Mouse (Mus musculus) hindbrain, embryonic 12.5 days (tissue): ENCODE results near the gene Cfap73. TPM values are rescaled to one million over a fixed set of nuclear protein-coding genes. Genes with fewer than 3 reads are reported as not detected.

ENCODE experiments used
- ATAC-seq: fragments of 200-750 bp; cut with Nextera tagmentation; 2 replicates; pipeline ENCODE4 v1.8.0; 2017; ENCODE audit warnings: moderate TSS enrichment; ENCODE audit not compliant: low FRiP score
- H3K27ac ChIP-seq: fragments of 300-500 bp; sonication (generic); 2 replicates; pipeline ENCODE4 v1.5.1; 2016; ENCODE audit warnings: mild to moderate bottlenecking
- H3K27me3 ChIP-seq: fragments of 300-500 bp; sonication (generic); 2 replicates; pipeline ENCODE4 v1.6.1; 2016; ENCODE audit warnings: mild to moderate bottlenecking
- H3K36me3 ChIP-seq: fragments of 300-500 bp; sonication (generic); 2 replicates; pipeline ENCODE4 v1.6.1; 2016; ENCODE audit warnings: mild to moderate bottlenecking
- H3K4me1 ChIP-seq: fragments of 300-500 bp; sonication (generic); 2 replicates; pipeline ENCODE4 v1.6.1; 2016
- H3K4me2 ChIP-seq: fragments of 300-500 bp; sonication (generic); replicated peaks from 2 replicates; pipeline ENCODE4 v1.6.1; 2016; ENCODE audit warnings: mild to moderate bottlenecking
- H3K4me3 ChIP-seq: fragments of 300-500 bp; sonication (generic); 2 replicates; pipeline ENCODE4 v1.5.1; 2016; ENCODE audit warnings: mild to moderate bottlenecking
- H3K9ac ChIP-seq: fragments of 300-500 bp; sonication (generic); 2 replicates; pipeline ENCODE4 v1.6.1; 2016; ENCODE audit warnings: mild to moderate bottlenecking, moderate library complexity
- H3K9me3 ChIP-seq: fragments of 300-500 bp; sonication (generic); replicated peaks from 2 replicates; pipeline ENCODE4 v1.6.1; 2016; ENCODE audit warnings: mild to moderate bottlenecking
- WGBS: fragments of 180-500 bp; shearing (Covaris S2); methylation state at CpG from one replicate; pipeline ENCODE4 v1.1.7; 2016; 5-methylcytosine and 5-hydroxymethylcytosine counted together
- polyA plus RNA-seq: library from polyadenylated mRNA; unstranded; fragments of >200 nt; fragmentation: Nextera tagmentation; extraction: Ambion mirVana; gene quantifications from 2 replicates; pipeline ENCODE4 v1.2.1, GENCODE M21; 2016

The Cfap73 gene
- polyA plus RNA-seq, 1 experiment from 2014 or later, result 0.56 TPM

- no peaks in the 10 kb centered on the region for H3K9me3 ChIP-seq
- H3K27me3 ChIP-seq, result peaks cover 31% of the 10 kb centered on the region
- 78% methylated on average over 14 of the region's 14 CpGs for WGBS
- H3K9ac ChIP-seq, result no peak overlapping the region
- peaks cover under 1% of the 10 kb centered on the region for H3K4me1 ChIP-seq
- H3K27ac ChIP-seq, result no peak overlapping the region
- no peaks in the 10 kb centered on the region for H3K36me3 ChIP-seq
- no peak overlapping the region for H3K4me2 ChIP-seq
- no peak for ATAC-seq
- no peak overlapping the region for H3K4me3 ChIP-seq
These were observed 9.5 kb upstream of the Cfap73 start for GRCm38 (mm10) chr5:120643365-120644085.

- H3K4me2 ChIP-seq, result no peak overlapping the region
- 88% methylated on average over 7 of the region's 7 CpGs for WGBS
- H3K27me3 ChIP-seq, result peaks cover 5% of the 10 kb centered on the region; the same call in 1 of the 2 replicates
These were observed 6.1 kb upstream of the Cfap73 start for GRCm38 (mm10) chr5:120640094-120640493.

GRCm38 (mm10) chr5:120635633-120636032, 1.6 kb upstream of the Cfap73 start:
- H3K36me3 ChIP-seq, result no peaks in the 10 kb centered on the region
- no peak overlapping the region for H3K4me2 ChIP-seq
- H3K9ac ChIP-seq, result no peak overlapping the region
- peaks cover 5% of the 10 kb centered on the region; the same call in 1 of the 2 replicates for H3K4me1 ChIP-seq
- no peak overlapping the region for H3K4me3 ChIP-seq
- peaks cover 3% of the 10 kb centered on the region; the same call in 1 of the 2 replicates for H3K9me3 ChIP-seq
- no peak for ATAC-seq
- WGBS, result 89% methylated on average over 5 of the region's 5 CpGs
- H3K27ac ChIP-seq, result no peak overlapping the region
- H3K27me3 ChIP-seq, result peaks cover 17% of the 10 kb centered on the region; the same call in 1 of the 2 replicates

More at GRCm38 (mm10) chr5:120640094-120640493, 6.1 kb upstream of the Cfap73 start:
- Histone ChIP-seq H3K36me3 (no peaks in the 10 kb centered on the region), H3K9ac (no peak overlapping the region), H3K27ac (no peak overlapping the region), H3K4me1 (no peaks in the 10 kb centered on the region), H3K9me3 (no peaks in the 10 kb centered on the region), H3K4me3 (no peak overlapping the region)
- ATAC-seq, result no peak

GRCm38 (mm10) chr5:120634860-120635259, 825 bp upstream of the Cfap73 start:
- Histone ChIP-seq H3K27ac (no peak overlapping the region), H3K9ac (no peak overlapping the region), H3K9me3 (peaks cover 3% of the 10 kb centered on the region; the same call in 1 of the 2 replicates), H3K36me3 (no peaks in the 10 kb centered on the region), H3K4me3 (no peak overlapping the region), H3K27me3 (peaks cover 25% of the 10 kb centered on the region), H3K4me2 (no peak overlapping the region), H3K4me1 (peaks cover 5% of the 10 kb centered on the region; the same call in 1 of the 2 replicates)
- ATAC-seq, result no peak
- WGBS, result 46% methylated on average over 5 of the region's 5 CpGs

GRCm38 (mm10) chr5:120631892-120632291, 2.1 kb downstream of the Cfap73 start:
- Histone ChIP-seq H3K9me3 (peaks cover 3% of the 10 kb centered on the region; the same call in 1 of the 2 replicates), H3K4me1 (peaks cover 17% of the 10 kb centered on the region), H3K4me2 (no peak overlapping the region), H3K36me3 (peaks cover 14% of the 10 kb centered on the region), H3K27me3 (peaks cover 30% of the 10 kb centered on the region), H3K9ac (no peak overlapping the region), H3K4me3 (no peak overlapping the region), H3K27ac (no peak overlapping the region)
- 84% methylated on average over 5 of the region's 5 CpGs for WGBS
- ATAC-seq, result no peak

GRCm38 (mm10) chr5:120631128-120631527, 2.9 kb downstream of the Cfap73 start:
- Histone ChIP-seq H3K27me3 (peaks cover 30% of the 10 kb centered on the region), H3K4me2 (peak overlapping the region; percentile 35), H3K4me3 (peak overlapping the region; percentile 9), H3K9me3 (peaks cover 3% of the 10 kb centered on the region; the same call in 1 of the 2 replicates), H3K4me1 (peaks cover 17% of the 10 kb centered on the region), H3K9ac (no peak overlapping the region), H3K36me3 (peaks cover 21% of the 10 kb centered on the region), H3K27ac (no peak overlapping the region)
- 13% methylated on average over 29 of the region's 29 CpGs for WGBS
- ATAC-seq, result no peak

- no peak overlapping the region for H3K4me3 ChIP-seq
- no peak for ATAC-seq
- H3K9me3 ChIP-seq, result peaks cover 3% of the 10 kb centered on the region; the same call in 1 of the 2 replicates
- peaks cover 12% of the 10 kb centered on the region for H3K4me1 ChIP-seq
- H3K9ac ChIP-seq, result no peak overlapping the region
- no peak overlapping the region for H3K4me2 ChIP-seq
- no peak overlapping the region for H3K27ac ChIP-seq
- H3K27me3 ChIP-seq, result peaks cover 27% of the 10 kb centered on the region
- WGBS, result 70% methylated on average over 7 of the region's 7 CpGs
- H3K36me3 ChIP-seq, result peaks cover 46% of the 10 kb centered on the region
These were observed 5.4 kb downstream of the Cfap73 start for GRCm38 (mm10) chr5:120628624-120629023.

GRCm38 (mm10) chr5:120627515-120628300, 6.3 kb downstream of the Cfap73 start:
- H3K4me3 ChIP-seq, result no peak overlapping the region
- peaks cover 3% of the 10 kb centered on the region; the same call in 1 of the 2 replicates for H3K9me3 ChIP-seq
- peaks cover 56% of the 10 kb centered on the region for H3K36me3 ChIP-seq
- H3K9ac ChIP-seq, result 0 out of 2 replicates have a peak overlapping the region, but pooled peaks have one; percentile 8
- 76% methylated on average over 15 of the region's 15 CpGs for WGBS
- H3K4me1 ChIP-seq, result peaks cover 12% of the 10 kb centered on the region
- no peak for ATAC-seq
- no peak overlapping the region for H3K4me2 ChIP-seq
- no peak overlapping the region for H3K27ac ChIP-seq
- peaks cover 27% of the 10 kb centered on the region for H3K27me3 ChIP-seq

GRCm38 (mm10) chr5:120626399-120626798, 7.6 kb downstream of the Cfap73 start:
- 25% methylated on average over 19 of the region's 19 CpGs for WGBS
- H3K9ac ChIP-seq, result no peak overlapping the region
- no peak overlapping the region for H3K4me2 ChIP-seq
- no peak overlapping the region for H3K27ac ChIP-seq
- no peaks in the 10 kb centered on the region for H3K9me3 ChIP-seq
- no peak overlapping the region for H3K4me3 ChIP-seq
- H3K36me3 ChIP-seq, result peaks cover 68% of the 10 kb centered on the region
- H3K27me3 ChIP-seq, result peaks cover 19% of the 10 kb centered on the region
- peaks cover 17% of the 10 kb centered on the region for H3K4me1 ChIP-seq
- 0 out of 2 replicates have a peak, but pooled peaks have one; percentile 41 for ATAC-seq

- Histone ChIP-seq H3K9ac (no peak overlapping the region), H3K4me1 (peaks cover 17% of the 10 kb centered on the region), H3K27ac (no peak overlapping the region), H3K4me2 (no peak overlapping the region), H3K9me3 (no peaks in the 10 kb centered on the region), H3K27me3 (0 out of 2 replicates have a peak, but pooled peaks cover under 1% of the 10 kb centered on the region), H3K36me3 (peaks cover 88% of the 10 kb centered on the region), H3K4me3 (no peak overlapping the region)
- WGBS, result 94% methylated on average over 10 of the region's 10 CpGs
- ATAC-seq, result no peak
These were observed 9.6 kb downstream of the Cfap73 start for GRCm38 (mm10) chr5:120624427-120624826.

GRCm38 (mm10) chr5:120622198-120622851, 11.7 kb downstream of the Cfap73 start:
- Histone ChIP-seq H3K27me3 (no peaks in the 10 kb centered on the region), H3K27ac (no peak overlapping the region), H3K4me1 (peaks cover 7% of the 10 kb centered on the region; the same call in 1 of the 2 replicates), H3K4me3 (no peak overlapping the region), H3K4me2 (no peak overlapping the region), H3K9me3 (no peaks in the 10 kb centered on the region), H3K9ac (no peak overlapping the region), H3K36me3 (peaks cover 99% of the 10 kb centered on the region)
- no peak for ATAC-seq
- WGBS, result 75% methylated on average over 5 of the region's 5 CpGs

GRCm38 (mm10) chr5:120621846-120622197, 12.2 kb downstream of the Cfap73 start:
- 93% methylated on average over 10 of the region's 10 CpGs for WGBS

More at GRCm38 (mm10) chr5:120621846-120622197, 12.2 kb downstream of the Cfap73 start:
- Histone ChIP-seq H3K9ac (no peak overlapping the region; the same call in 1 of the 2 replicates), H3K27ac (no peak overlapping the region), H3K9me3 (no peaks in the 10 kb centered on the region), H3K36me3 (peaks cover 99% of the 10 kb centered on the region), H3K4me3 (no peak overlapping the region), H3K27me3 (no peaks in the 10 kb centered on the region), H3K4me1 (peaks cover 7% of the 10 kb centered on the region; the same call in 1 of the 2 replicates), H3K4me2 (no peak overlapping the region)
- no peak for ATAC-seq
